Mouse (Mus musculus) kidney, adult 8-10 months (tissue): Measurements from ENCODE around the gene Dynll1.
A peak's percentile ranks its signal among the peaks of the same experiment; 100 is the strongest.
"Not testable (repeated sequence)": the region's sequence is repeated elsewhere in the genome, so short reads cannot be mapped to it uniquely, and the experiment has no call there.

Experiments
- DNase-seq, 2 experiments: peaks; one replicate each; pipeline ENCODE4 v3.0.0; 2022

Dynll1 gene

DNA sequence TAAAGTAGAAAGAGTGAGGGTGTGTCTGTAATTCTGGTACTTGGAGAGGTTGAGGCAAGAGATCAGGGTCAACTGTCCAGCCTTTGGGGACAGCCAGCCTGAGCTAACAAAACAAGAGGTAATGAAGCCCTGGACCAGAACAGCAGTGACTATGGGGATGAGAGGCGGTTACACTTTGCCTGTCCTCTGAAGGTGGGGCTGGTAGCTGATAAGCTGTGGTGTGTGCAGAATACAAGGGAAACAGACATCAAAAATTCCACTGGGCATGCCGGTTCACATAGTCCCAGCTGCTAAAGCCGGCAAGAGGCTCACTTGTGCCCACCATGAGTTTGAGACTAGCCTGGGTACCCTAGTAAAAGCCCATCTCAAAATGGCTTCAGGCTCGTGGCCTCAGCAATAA is 11.6 kb upstream of the Dynll1 start:
- no peak for DNase-seq

DNA sequence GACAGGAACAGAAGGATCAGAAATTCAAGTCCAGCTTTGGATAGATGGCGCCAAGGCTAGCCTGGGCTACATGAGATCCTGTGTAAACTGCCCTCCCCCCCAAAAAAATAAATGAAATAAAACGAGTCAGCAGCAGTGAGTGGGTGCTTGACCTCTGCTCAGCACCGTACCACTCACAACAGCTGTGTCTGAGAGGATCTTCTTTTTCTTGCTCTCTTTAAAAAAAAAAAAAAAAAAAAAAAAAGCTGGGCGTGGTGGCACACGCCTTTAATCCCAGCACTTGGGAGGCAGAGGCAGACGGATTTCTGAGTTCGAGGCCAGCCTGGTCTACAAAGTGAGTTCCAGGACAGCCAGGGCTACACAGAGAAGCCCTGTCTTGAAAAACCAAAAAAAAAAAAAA is 1.4 kb upstream of the Dynll1 start:
- not testable (repeated sequence) for DNase-seq

DNA sequence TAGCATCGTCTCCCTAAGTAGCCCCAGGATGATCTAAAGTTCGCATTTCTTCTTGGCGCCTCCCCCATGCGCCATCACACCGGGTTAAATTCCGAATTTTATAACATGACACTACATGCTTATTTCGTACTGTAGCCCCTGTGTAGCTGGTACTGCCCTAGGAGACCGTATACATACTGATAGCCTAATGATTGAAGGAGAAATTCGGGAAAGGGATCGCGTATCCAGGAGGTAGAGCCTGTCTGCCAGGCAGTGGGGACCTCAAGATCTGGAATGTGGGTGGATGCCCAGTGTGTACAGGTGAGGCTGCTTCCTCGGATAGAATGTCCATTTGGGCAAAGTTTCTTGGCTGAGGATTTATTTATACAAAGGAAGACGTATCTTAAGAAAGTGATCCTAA is 816 bp upstream of the Dynll1 start:
- DNase-seq = peak in 1 of 2 experiments; percentile 19

DNA sequence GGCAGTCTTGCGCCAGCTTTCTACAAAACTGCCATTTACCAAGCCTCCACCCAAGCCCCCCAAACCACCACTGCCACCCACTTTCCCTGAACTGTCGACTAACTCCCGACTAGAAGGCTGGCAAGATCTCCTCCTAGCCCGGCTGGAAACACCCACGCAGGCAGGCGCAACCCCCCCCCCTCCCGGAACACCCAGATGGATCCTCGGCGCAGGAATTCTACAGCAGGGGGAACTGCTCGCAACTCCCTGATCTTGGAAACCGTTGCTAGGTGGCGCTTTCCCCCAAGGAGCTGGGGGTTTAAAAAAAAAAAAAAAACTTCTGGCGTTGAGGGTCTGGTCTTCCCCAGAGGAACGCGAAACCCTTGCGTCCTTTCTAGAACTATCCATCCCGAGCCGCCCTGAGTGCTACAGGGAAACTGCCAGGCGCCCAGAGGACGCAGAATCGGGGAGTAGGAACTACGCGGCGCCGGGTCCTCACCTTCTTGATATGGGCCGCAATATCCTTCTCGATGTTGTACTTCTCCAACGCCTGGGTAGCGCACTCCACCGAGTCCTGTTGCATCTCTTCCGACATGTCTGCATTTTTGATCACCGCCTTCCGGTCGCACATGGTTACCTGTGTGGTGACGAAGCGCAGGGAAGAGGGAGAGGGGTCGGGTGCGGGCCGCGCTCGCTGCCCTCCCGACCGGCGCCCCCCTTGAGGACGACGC is 609 bp downstream of the Dynll1 start:
- peak; percentile 33 to 55 for DNase-seq

DNA sequence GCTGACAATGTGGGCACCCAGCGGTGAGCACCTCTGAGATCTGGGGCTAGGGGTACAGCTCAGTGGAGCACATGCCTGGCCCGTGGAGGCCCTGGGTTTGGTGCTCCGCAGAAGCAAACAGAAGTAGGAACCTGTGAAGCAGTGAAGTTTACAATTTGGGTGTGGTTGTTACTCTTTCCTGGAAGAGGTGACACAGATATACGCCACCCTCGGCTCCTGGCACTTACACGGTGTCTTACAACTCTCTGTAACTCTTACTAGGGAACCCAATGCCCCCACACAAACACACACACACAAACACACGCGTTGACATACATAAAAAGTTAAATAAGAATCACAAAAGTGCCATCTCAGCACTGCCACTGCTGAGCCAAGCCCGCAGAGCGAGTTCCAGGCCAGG is 4.5 kb downstream of the Dynll1 start:
- DNase-seq = no peak

DNA sequence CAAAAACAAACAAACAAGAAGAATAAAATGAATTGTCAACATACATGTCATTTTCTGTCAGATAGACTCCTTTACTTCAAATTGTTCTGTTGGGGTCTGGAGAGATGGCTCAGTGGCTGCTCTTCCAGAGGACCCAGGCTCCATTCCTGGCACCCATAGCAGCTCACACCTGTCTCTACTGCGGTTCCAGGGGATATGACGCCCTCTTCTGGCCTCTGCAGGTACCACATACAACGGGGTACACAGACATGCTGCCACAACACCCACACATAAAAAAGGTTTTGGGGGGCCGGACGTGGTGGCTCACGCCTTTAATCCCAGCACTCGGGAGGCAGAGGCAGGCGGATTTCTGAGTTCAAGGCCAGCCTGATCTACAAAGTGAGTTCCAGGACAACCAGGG is 6.6 kb downstream of the Dynll1 start:
- no peak for DNase-seq

DNA sequence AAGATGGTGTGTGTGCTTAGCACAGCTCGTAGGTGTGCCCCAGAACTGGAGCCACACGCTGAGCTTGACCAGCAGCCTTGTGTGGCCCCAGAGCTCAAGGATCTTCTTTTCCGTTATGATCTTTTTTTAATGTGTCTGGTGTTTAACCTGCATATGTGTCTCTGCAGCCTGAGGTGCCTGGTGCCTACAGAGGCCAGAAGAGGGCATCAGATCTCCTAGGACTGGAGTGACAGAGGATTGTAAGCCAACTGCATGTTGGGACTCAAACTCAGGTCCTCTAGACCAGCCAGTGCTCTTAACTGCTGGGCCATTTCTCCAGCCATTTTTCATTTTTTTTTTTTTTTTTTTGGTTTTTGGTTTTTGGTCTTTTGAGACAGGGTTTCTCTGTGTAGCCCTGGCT is 16.1 kb downstream of the Dynll1 start:
- DNase-seq = no peak

DNA sequence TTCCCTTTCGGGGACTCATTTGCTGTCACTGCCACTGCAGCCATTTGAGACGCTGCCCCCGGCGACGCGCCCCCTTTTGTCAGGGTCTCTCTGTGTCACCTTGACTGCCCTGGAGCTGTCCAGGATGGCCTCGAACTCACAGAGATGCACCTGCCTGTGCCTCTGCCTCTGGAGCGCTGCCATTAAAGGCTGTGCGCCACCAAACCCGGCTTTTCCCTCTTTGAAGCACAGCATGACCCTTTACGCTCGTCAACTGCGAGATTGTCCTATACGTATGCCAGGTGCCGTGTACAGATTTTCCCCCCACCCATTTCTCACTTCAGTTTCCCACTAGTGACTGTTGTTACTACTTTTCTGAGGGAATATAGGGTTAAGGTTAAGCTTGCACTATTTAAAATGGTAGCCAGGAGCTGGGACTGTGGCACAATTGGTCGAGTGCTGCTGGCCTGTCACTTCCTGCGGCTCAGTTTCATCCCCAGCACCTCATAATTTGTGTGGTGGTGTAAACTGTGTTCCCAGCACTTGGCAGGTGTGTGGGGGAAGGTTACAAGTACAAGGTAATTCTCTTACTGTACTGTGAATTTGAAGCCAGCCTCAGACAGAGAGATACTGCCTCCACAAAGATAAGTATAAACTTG is 20.6 kb downstream of the Dynll1 start:
- peak in 1 of 2 experiments; percentile 33 for DNase-seq

DNA sequence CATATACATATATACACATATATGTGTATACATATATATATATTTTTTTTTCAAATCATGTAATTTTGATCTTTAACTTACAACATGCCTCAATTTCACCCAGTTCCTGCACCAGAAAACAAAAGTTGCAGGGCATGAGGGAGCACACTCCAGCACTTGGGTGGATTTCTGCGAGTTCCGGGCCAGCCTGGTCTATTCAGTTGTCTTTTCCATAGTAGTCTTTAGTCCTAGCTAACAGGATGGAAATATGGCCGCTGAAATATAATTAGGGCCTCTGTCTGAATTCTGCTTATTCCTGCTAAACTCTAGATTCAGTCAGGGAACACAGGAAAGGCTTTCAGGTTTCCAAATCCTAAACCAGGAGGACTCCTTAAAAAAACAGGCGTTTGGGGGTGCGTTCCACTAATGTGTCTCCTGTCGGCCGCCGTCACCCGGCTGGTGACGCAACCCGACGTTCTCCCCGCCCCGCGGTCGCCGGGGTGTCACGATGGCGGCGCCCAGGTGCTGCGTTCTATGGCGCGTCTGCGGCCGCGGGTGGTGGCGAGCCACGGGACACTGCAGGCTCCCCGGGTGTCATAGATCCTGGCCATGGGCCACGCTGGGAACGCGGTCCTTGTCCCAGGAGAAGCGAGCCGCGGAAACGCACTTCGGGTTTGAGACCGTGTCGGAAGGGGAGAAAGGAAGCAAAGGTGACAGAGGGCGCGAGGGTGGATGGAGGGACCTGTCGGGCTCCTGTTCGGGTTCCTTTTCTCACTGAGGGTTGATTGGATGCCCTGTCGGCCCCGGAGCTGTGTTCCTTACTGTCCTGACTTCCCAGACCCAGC is 21.4 kb downstream of the Dynll1 start, which contains the start of gene Coq5:
TSS of gene Coq5 (plus strand) at position 441 of the 824 bp plus-strand sequence.
- peak; percentile 77 to 86 for DNase-seq

DNA sequence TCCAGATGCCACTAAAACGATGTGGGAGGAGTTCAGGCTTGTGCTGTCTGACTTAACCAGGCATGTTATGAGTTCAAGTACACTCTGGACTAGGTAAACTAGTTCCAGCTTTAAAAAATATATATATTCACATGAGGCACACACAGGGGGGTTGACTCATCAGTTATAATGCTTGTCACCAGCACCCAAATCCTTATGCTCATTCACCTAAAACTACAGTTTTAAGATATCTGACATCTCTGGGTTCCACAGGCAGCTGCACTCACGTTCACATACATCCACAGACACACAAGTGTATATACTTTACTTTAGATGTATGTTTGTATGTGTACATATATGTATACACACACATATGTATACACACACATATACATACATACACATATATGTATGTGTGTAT is 22.0 kb downstream of the Dynll1 start:
- DNase-seq = no peak

DNA sequence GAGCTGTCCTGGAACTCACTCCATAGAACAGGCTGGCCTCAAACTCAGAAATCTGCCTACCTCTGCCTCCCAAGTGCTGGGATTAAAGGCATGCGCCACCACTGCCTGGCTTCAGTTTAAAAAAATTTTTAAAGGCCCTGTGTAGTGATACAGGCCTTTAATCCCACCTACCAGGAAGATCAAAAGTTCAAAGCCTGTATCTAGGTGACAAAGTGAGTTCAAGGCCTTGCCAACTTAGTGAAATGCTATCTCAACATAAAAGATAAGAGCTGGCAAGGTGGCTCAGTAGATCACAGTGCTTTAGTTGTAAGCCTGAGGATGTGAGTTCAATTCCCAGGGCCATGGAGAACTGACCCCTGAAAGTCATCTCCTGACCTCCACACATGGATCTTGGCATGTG is 22.7 kb downstream of the Dynll1 start:
- DNase-seq = no peak

DNA sequence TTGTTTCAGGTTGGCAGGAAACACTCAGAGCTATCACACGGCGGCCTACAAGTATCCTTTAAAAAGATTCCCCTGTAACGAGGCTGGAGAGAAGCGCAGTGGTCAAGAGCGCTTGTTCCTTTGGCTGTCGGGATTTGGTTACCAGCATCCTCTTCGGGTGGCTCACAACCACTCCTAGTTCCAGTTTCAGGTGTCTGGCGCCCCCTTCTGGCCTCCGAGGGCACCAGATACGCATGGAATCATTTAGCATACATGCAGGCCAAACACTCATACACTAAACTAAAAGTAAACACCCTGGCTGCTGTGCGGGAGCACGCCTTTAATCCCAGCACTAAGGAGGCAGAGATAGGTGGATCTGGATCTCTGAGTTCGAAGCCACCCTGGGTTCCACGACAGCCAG is 24.8 kb downstream of the Dynll1 start:
- DNase-seq = no peak

DNA sequence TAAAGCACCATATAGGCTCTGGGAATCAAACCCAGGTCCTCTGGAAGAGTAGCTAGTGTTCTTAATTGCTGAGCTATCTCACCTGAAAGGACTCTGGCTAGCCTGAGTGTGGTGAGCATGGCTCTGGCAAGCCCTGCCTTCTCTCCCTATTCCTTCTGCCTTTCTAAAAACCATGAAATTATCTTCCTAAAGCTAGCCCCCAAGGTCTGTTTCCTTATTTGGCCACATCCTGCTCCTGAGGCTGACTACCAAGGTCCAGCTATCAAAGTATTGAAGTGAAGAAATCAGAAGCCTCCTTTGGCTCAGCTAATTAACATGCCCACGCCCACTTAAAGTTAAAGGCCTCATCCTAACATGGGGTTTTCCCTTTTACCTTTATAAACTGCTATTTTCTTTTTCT is 26.0 kb downstream of the Dynll1 start:
- DNase-seq = no peak

DNA sequence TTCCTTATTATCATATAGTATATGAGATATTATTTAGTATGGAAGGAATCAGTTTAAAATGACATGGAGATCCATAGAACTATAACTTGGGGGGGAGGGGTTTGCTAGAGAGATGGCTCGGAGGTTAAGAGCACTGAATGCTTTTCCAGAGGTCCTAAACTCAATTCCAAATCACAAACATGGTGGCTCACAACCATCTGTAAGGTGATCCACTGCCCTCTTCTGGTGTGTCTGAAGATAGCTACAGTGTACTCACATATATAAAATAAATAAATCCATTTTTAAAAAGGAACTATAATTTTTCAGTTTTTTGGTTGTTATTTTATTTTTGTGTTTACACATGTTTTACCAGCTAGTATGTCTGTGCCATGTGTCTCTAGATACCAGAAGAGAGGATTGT is 26.4 kb downstream of the Dynll1 start:
- no peak for DNase-seq

DNA sequence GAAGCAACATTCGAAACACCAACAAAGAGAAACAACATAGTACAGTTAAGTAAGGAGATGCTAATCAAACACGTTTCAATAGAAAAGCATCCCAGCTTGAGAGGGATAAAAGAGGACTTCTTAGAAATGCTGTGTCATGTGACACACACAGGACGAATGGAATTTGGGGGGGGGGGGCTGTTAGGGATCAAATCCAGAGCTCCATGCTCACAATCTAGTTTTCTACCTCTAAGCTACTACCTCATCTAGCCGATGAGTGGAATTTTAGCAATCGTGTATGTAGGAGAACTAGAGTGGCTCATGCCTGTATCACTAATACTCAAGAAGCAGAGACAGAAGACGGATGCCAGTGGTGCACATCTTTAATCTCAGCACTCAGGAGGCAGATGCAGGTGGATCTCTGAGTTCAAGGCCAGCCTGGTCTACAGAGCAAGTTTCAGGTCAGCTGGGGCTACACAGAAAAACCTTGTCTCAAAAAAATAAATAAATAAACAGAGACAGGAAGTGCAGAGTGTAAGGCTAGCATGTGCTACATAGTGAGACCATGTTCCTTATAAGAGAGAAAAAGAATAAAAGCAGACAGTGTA is 27.2 kb downstream of the Dynll1 start:
- no peak for DNase-seq

DNA sequence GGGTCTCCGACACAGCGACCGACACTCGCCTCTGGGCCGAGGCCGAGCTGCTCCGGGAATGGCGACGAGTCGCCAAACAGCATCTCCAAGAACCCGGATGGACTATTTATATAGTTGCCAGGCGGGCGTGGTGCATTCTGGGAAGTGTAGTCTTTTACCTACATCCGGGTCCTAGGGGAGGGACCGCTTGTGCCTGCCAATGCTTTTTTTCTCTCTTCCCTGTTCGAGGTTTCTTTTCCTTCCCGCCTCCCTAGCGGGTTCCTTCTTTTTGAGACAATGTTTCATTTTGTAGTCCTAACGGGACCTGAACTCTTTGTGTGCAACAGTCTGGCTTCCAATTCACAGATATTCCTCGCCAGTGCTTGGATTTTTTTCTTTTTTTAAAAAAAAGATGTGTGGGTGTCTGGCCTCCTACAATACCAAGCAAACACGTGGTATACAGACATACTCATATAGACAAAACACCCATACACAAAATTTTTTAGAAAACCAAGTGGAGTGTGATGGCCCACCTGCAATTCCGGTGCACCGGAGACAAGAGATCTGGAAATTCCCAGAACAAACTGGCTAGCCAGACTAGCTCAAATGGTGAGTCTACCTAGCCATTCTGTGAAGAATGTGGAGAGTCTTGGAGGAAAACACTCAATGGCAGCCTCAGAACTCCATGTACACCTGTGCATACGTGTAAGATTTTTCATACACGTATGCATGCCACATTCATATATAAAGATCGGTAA is 27.8 kb downstream of the Dynll1 start, which contains the start of gene Rnf10:
TSS of gene Rnf10 (minus strand) at position 87 of the 737 bp plus-strand sequence.
- DNase-seq = peak; percentile 97 to 99

DNA sequence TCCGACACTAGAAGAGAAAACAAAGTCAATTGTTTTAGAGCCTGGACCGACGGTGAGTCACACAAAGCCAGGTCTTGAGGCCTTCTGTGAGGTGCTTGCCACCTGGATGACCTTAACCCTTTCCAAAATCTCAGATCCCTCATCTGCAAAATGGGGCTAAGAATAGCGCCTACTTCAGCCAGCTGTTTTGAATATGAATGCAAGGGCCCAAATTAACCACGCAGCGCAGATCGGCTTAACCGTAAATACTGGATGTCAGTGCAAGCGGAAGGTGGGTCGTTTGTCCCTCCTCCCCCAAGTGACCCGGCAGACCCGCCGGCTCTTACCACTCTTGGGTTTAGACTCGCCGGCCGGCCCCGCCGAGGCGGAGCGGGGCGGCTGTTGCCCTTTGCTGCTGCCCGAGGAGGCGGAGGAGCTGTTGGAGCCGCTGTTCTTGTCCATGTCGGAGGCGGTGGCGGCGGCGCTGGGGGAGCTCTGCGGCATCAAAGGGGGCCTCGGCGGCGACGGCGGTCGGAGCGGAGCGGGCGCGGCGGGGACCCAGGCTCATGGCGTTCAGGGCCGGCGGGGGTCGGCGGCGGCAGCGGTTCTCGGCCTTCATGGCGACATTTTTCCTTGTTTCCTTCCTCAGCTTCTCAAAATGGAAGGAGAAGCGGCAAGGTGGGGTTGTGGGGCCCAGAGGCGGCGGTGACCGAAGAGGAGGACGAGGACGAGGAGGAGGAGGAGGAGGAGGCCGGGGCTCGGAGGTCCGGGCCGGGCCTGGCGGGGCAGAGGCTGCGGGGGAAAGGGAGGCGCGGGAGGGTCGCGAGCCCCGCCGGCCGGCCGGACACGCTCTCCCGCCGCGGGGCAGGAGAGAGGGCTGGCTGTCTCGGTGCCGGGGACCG is 28.6 kb downstream of the Dynll1 start:
- peak in 1 of 2 experiments; percentile 41 for DNase-seq

DNA sequence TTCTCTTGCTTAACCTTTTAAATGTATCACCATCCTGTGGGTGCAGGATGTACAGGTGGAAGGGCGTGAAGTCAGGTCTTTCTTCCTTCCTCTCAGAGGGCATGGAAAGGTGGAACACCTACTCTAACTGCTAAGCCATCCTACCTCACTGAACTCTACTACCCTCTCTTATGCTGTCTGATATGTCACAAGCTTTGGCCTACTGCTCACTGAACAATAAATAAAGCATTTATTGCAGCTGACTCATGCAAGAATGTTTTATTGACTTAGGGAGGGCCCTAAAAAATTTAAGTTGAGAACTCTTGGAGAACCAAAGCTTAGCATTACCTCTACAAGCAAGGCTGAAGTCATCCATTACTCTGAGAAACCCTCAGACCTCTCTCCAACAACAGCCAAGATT is 30.8 kb downstream of the Dynll1 start:
- DNase-seq = no peak

DNA sequence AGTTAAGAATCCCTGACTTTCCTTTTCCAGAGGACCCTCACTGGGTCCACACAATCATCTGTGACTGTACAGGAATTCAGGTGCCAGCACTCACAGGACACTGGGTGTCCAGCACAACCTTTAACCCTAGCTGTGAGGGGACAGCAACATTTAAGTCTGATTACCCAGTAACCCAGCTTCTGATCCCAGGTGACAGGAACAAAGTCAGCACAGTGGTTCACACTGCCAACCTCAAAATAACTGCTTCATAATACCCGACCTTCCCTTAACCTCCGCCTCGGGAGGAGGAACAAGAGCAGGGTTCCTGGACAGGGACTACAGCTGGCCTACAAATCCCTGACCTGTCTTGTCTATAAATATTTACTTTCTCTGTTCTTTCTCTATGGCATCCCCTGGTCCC is 32.5 kb downstream of the Dynll1 start:
- peak; percentile 23 to 50 for DNase-seq

DNA sequence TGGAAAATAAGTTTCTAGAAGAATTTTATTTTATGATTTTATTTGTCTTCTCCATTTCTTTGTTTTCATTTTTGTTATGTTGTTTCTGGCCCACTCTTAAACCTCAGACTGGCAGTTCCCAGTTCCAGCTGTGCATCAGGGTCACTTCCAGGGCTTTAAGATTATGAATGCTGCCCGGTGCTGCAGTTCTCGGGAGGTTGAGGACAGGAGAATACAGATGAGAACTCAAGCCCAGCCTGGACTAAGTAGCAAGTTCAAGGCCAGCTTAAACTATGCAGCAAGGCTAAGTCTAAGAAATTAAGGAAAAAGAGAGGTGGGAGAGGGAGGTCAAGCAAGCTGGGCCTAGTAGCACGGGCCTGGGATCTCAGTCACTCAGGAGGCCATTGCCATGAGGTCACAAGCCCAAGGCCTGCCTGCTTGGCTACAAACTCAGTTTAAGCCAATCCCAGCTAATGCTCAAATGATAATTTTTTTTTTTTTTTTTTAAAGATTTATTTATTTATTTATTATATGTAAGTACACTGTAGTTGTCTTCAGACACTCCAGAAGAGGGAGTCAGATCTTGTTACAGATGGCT is 33.2 kb downstream of the Dynll1 start:
- DNase-seq = no peak
